Mouse (Mus musculus) heart, adult 2 months (tissue): Measurements from ENCODE around the gene Tmprss9.

Source experiments
- CTCF ChIP-seq: fragments of 200-600 bp; IDR thresholded peaks from 2 replicates; pipeline ENCODE4 v1.8.1; 2022; ENCODE audit warnings: antibody characterized with exemption, mild to moderate bottlenecking, moderate library complexity
- POLR2A ChIP-seq: fragments of 200-500 bp; IDR thresholded peaks from 2 replicates; pipeline ENCODE4 v1.6.1; 2011; ENCODE audit warnings: mild to moderate bottlenecking, low read depth, low read length, control low read depth; ENCODE audit not compliant: insufficient read depth

DNA sequence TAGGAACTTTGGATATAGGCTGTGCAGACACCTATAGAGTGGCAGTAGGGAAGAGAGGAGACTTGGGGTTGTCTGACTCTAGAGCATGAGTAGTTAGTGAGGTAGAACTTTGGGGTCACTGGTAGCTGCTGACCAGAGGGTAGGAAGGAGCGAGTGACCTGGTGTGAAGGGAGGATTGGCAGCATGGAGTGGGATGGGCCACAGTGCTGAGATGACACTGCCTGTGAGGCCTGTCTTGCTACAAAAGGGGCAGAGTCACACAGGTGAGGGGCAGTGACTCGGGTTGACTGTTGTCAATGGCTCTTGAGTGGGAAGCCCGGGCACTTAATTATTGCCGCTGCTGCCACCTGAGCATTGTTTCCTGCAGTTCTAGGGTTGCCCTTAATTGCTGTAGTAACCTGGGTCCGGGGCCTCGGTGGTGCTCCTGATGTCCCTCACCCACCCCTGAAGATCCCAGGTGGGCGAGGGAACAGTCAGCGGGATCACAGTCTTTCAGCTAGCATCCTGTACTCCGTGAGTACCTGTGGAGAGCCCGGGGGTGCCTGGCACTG is 43.7 kb upstream of the Tmprss9 start:
- TF ChIP-seq POLR2A, result no peak
- TF ChIP-seq CTCF, result no peak
